Mouse (Mus musculus): Measurements from ENCODE around the gene Capg.

DNA sequence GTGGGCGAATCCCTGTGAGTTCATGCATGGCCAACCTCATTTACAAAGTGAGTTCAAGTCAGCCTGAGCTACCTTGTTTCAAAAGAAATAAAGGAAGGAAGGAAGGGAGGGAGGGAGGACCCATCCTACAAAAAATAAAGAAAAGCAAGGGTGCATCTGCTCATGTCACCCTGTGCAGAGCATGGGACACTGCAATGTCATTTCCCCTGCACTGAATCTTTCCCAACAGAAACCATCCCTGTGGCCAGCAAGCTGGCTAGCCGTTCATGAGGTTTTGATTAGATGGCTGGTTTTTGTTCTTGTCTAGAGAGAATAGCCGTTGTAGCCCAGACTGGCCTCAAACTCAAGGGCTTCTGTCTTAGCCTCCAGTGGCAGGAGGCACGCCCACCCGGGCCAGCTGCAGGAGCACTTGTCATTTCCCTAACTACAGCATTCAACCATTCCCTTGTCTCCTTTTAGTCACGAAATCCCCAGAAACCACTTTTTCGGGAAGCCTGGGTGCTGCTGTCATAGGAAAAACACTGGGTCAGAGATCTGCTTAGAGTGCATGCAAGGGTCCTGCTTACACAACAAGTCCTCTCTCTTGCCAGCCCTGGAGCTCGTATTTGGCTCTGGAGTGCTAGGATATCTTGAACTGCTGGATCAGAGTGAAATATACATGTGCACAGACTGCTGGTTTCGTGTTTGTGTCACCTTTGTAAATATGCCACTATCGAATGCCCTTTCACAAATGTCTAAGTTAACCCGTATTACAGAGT lies 37.6 kb downstream of the Capg start:
- TF ChIP-seq CTCF (IDR thresholded peaks at IDR 0.05; ENCODE audit: borderline replicate concordance, control insufficient read depth, extremely low read depth, insufficient read depth, low read length, poor library complexity) (no peak), POLR2A (IDR thresholded peaks at IDR 0.05; ENCODE audit: control insufficient read depth, extremely low read depth, insufficient read depth, low read length, poor library complexity) (no peak)
